Mouse (Mus musculus): ENCODE results near the gene Cacna1b. TPM values are rescaled to one million over a fixed set of nuclear protein-coding genes. Genes with fewer than 3 reads are reported as not detected.

Gene Cacna1b
- total and polyA plus RNA-seq, 2 experiments: not detected

DNA sequence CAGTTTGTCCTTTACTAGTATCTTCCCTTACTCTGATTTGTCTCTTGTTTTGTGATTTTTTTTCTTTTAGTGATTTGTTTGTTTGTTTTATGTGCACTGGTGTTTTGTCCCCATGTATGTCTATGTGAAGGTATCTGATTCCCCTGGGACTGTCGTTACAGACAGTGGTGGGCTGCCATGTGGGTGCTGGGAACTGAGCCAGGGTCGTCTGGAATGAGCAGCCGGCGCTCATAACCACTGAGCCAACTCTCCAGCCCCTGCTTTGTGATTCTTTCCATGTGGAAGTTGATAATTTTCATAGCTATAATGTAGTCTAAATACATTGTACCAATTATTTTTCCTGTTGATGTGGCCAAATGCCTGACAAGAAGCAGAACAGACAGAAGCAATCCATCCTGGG is 7.9 kb upstream of the Cacna1b start:
- 69% methylated on average over 4 of the region's 4 CpGs for WGBS
- no peak for DNase-seq (ENCODE audit: extremely low read depth, low read depth, low spot score)
- Histone ChIP-seq H3K79me2 (ENCODE audit: control insufficient read depth, insufficient read depth, low read length) (no peaks in the 10 kb centered on the region), H3K9ac (ENCODE audit: low read depth, low read length) (no peak overlapping the region), H3K27ac (replicated peaks; ENCODE audit: insufficient read depth, low read depth, low read length) (no peak overlapping the region), H3K4me1 (ENCODE audit: control insufficient read depth, insufficient read depth, low read length) (no peaks in the 10 kb centered on the region), H3K4me3 (ENCODE audit: insufficient read depth, low read depth, low read length) (no peak overlapping the region), H3K27me3 (ENCODE audit: control insufficient read depth, insufficient read depth, low read length) (no peaks in the 10 kb centered on the region), H3K36me3 (ENCODE audit: control insufficient read depth, insufficient read depth, low read length) (no peaks in the 10 kb centered on the region)
- TF ChIP-seq POLR2A (IDR thresholded peaks at IDR 0.05; ENCODE audit: extremely low read depth, insufficient read depth, low read length): no peak
- TF ChIP-seq CTCF (IDR thresholded peaks at IDR 0.05; ENCODE audit: low read depth, low read length): no peak

DNA sequence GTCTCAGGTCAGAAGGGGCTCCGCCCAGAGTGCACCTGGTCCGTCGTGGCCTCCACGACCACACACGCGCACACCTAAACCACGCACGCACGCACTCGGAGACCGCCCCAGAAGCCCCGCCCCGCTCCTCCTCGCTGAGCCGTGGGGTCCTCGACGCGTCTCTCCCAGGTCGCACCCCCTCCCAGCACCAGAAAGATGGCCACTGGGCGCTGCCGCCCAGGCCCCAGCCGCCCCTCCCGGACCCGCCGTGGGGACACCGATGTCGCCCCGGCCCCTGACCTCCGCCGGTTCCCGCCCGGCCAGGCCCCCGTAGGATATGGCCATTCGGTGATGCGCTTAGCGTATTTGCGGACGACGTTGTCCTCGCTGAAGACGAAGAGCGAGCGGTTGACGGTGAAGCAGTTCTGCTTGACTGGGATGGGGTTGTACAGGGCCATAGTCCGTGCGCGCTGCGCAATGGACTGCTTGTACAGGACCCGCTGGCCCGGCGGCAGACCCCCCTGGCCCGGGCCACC is 449 bp downstream of the Cacna1b start:
- Histone ChIP-seq H3K4me3 (ENCODE audit: insufficient read depth, low read depth, low read length) (no peak overlapping the region), H3K9ac (ENCODE audit: low read depth, low read length) (no peak overlapping the region), H3K36me3 (ENCODE audit: control insufficient read depth, insufficient read depth, low read length) (no peaks in the 10 kb centered on the region), H3K79me2 (ENCODE audit: control insufficient read depth, insufficient read depth, low read length) (no peaks in the 10 kb centered on the region), H3K27me3 (ENCODE audit: control insufficient read depth, insufficient read depth, low read length) (peaks cover 24% of the 10 kb centered on the region), H3K27ac (replicated peaks; ENCODE audit: insufficient read depth, low read depth, low read length) (no peak overlapping the region), H3K4me1 (ENCODE audit: control insufficient read depth, insufficient read depth, low read length) (0 out of 2 replicates have a peak, but pooled peaks cover 1% of the 10 kb centered on the region)
- 2% methylated on average over 52 of the region's 52 CpGs for WGBS
- no peak for DNase-seq (ENCODE audit: extremely low read depth, low read depth, low spot score)
- TF ChIP-seq CTCF (IDR thresholded peaks at IDR 0.05; ENCODE audit: low read depth, low read length): no peak
- TF ChIP-seq POLR2A (IDR thresholded peaks at IDR 0.05; ENCODE audit: extremely low read depth, insufficient read depth, low read length): no peak

DNA sequence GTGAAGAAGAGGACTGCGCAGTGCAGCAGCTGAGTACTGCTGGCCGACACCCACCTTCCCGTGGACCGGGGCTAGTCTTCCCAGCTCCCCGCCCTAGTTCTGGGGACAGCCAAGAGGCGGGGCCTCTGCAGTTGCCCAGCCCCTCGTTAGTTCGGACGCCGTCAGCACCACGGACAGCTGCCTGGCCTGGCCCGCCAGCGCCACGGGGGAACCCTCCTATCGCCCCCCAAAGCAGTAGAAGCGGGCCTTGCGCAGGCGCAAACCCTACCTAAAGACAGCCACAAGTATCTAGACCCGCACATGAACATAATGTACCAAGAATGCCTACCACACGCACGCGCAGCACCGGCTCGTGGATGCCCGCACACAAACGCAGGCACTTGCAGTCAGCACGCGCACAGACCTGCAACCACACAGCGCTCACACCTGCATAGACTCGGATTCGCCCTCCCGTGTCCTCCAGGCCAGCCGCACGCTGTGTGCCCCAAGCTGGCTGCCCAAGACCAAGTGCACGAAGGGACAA is 968 bp downstream of the Cacna1b start:
- H3K27ac ChIP-seq (replicated peaks; ENCODE audit: insufficient read depth, low read depth, low read length): no peak overlapping the region
- H3K4me1 ChIP-seq (ENCODE audit: control insufficient read depth, insufficient read depth, low read length): 0 out of 2 replicates have a peak, but pooled peaks cover 1% of the 10 kb centered on the region
- TF ChIP-seq CTCF (IDR thresholded peaks at IDR 0.05; ENCODE audit: low read depth, low read length) (no peak), POLR2A (IDR thresholded peaks at IDR 0.05; ENCODE audit: extremely low read depth, insufficient read depth, low read length) (no peak)
- no peaks in the 10 kb centered on the region for H3K79me2 ChIP-seq (ENCODE audit: control insufficient read depth, insufficient read depth, low read length)
- WGBS: 2% methylated on average over 35 of the region's 35 CpGs
- no peak for DNase-seq (ENCODE audit: extremely low read depth, low read depth, low spot score)
- no peaks in the 10 kb centered on the region for H3K36me3 ChIP-seq (ENCODE audit: control insufficient read depth, insufficient read depth, low read length)
- no peak overlapping the region for H3K9ac ChIP-seq (ENCODE audit: low read depth, low read length)
- H3K27me3 ChIP-seq (ENCODE audit: control insufficient read depth, insufficient read depth, low read length): peaks cover 24% of the 10 kb centered on the region
- H3K4me3 ChIP-seq (ENCODE audit: insufficient read depth, low read depth, low read length): no peak overlapping the region

DNA sequence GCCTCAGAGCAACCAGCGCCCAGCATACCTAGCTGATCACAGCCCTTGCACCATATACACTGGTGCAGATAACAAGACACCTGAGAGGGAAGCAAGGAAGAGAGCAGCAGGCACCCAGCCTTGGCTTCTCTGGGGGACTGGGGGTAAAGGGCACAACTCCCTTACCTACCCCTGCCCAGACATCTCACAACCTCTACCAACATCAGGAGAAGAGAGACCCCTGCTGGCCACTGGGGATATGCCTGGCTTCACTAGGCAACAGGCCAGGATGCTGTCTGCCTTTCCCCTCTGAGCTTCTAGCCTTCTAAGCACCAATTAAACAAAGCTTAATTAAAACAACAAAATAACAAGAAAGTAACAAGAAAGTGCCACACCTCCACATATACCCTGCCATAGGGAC is 7.7 kb downstream of the Cacna1b start:
- TF ChIP-seq POLR2A (IDR thresholded peaks at IDR 0.05; ENCODE audit: extremely low read depth, insufficient read depth, low read length) (no peak), CTCF (IDR thresholded peaks at IDR 0.05; ENCODE audit: low read depth, low read length) (peak; percentile 79)
- Histone ChIP-seq H3K27me3 (ENCODE audit: control insufficient read depth, insufficient read depth, low read length) (no peaks in the 10 kb centered on the region), H3K4me1 (ENCODE audit: control insufficient read depth, insufficient read depth, low read length) (no peaks in the 10 kb centered on the region), H3K4me3 (ENCODE audit: insufficient read depth, low read depth, low read length) (no peak overlapping the region), H3K36me3 (ENCODE audit: control insufficient read depth, insufficient read depth, low read length) (no peaks in the 10 kb centered on the region), H3K9ac (ENCODE audit: low read depth, low read length) (no peak overlapping the region), H3K79me2 (ENCODE audit: control insufficient read depth, insufficient read depth, low read length) (no peaks in the 10 kb centered on the region), H3K27ac (replicated peaks; ENCODE audit: insufficient read depth, low read depth, low read length) (no peak overlapping the region)
- WGBS: 95% methylated on average over 1 of the region's 1 CpGs
- peak; percentile 10 for DNase-seq (ENCODE audit: extremely low read depth, low read depth, low spot score)

DNA sequence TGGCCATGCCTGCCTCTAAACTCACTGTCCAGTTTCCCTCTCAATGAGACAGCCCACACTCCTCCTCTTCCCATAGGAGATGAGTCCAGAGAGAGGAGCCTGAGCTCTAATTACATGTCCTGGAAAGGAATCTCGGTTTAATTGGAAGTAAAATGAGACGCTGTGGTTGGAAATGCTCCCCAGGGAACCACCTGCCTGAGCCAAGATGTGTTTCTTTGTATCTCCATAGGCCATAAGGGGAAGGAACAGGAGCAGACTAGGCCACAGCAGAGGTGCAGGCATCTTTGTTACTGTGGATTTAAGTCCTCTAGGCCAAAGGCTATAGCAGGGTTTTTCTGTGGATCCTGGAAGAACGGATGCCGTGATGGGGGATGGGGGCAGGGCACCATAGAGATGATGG is 10.4 kb downstream of the Cacna1b start:
- no peaks in the 10 kb centered on the region for H3K36me3 ChIP-seq (ENCODE audit: control insufficient read depth, insufficient read depth, low read length)
- H3K9ac ChIP-seq (ENCODE audit: low read depth, low read length): no peak overlapping the region
- no peak for DNase-seq (ENCODE audit: extremely low read depth, low read depth, low spot score)
- H3K27ac ChIP-seq (replicated peaks; ENCODE audit: insufficient read depth, low read depth, low read length): no peak overlapping the region
- no peaks in the 10 kb centered on the region for H3K79me2 ChIP-seq (ENCODE audit: control insufficient read depth, insufficient read depth, low read length)
- WGBS: 75% methylated on average over 4 of the region's 4 CpGs
- no peaks in the 10 kb centered on the region for H3K4me1 ChIP-seq (ENCODE audit: control insufficient read depth, insufficient read depth, low read length)
- H3K4me3 ChIP-seq (ENCODE audit: insufficient read depth, low read depth, low read length): no peak overlapping the region
- TF ChIP-seq POLR2A (IDR thresholded peaks at IDR 0.05; ENCODE audit: extremely low read depth, insufficient read depth, low read length) (no peak), CTCF (IDR thresholded peaks at IDR 0.05; ENCODE audit: low read depth, low read length) (no peak)
- no peaks in the 10 kb centered on the region for H3K27me3 ChIP-seq (ENCODE audit: control insufficient read depth, insufficient read depth, low read length)

DNA sequence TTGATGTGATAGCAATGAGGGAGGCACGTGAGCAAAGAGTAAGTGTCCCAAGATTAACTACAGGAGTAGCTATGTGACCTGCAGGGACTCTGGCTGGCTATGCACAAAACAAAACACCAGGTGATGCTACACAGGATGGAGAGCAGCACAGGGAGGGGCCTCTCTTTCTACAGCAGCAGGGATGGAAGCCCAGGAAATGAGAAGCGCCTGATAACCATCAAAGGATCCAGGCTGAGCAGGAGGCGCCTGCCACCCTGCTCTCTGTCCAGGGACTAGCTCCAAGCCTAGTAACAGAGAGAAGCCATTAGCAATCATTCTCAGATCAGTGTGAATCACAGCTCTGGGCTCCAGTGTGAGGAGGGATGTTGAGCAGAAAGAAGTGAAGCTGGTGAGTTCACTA is 12.9 kb downstream of the Cacna1b start:
- no peak for TF ChIP-seq CTCF (IDR thresholded peaks at IDR 0.05; ENCODE audit: low read depth, low read length)
- no peak for TF ChIP-seq POLR2A (IDR thresholded peaks at IDR 0.05; ENCODE audit: extremely low read depth, insufficient read depth, low read length)
- H3K4me1 ChIP-seq (ENCODE audit: control insufficient read depth, insufficient read depth, low read length): no peaks in the 10 kb centered on the region
- H3K36me3 ChIP-seq (ENCODE audit: control insufficient read depth, insufficient read depth, low read length): no peaks in the 10 kb centered on the region
- no peaks in the 10 kb centered on the region for H3K79me2 ChIP-seq (ENCODE audit: control insufficient read depth, insufficient read depth, low read length)
- no peak overlapping the region for H3K9ac ChIP-seq (ENCODE audit: low read depth, low read length)
- H3K27ac ChIP-seq (replicated peaks; ENCODE audit: insufficient read depth, low read depth, low read length): no peak overlapping the region
- no peaks in the 10 kb centered on the region for H3K27me3 ChIP-seq (ENCODE audit: control insufficient read depth, insufficient read depth, low read length)
- no peak overlapping the region for H3K4me3 ChIP-seq (ENCODE audit: insufficient read depth, low read depth, low read length)
- 81% methylated on average over 3 of the region's 3 CpGs for WGBS
- DNase-seq (ENCODE audit: extremely low read depth, low read depth, low spot score): no peak

All from liver, adult 2 months (tissue).